Mouse (Mus musculus): ENCODE data around the gene Uso1. TPM values are rescaled to one million over a fixed set of nuclear protein-coding genes. Genes with fewer than 3 reads are reported as not detected.

Gene Uso1
- total and polyA plus RNA-seq, 3 experiments = 12.3 to 45.4 (median 39.0) TPM

- H3K79me2 ChIP-seq (replicated peaks; ENCODE audit: control insufficient read depth, insufficient read depth, low read length) = no peaks in the 10 kb centered on the region
- H3K36me3 ChIP-seq (ENCODE audit: control insufficient read depth, insufficient read depth, low read length) = no peaks in the 10 kb centered on the region
- H3K4me3 ChIP-seq = no peak within 1 kb of the TSS
- H3K27me3 ChIP-seq (ENCODE audit: control insufficient read depth, insufficient read depth, low read length) = no peaks in the 10 kb centered on the region
- intact Hi-C loops (cut with DNase I) = no loop called here
- H3K27ac ChIP-seq = no peak within 1 kb of the TSS
- DNase-seq = no peak
- no peak within 1 kb of the TSS for H3K9ac ChIP-seq (ENCODE audit: low read depth, low read length)
- H3K4me1 ChIP-seq (ENCODE audit: control insufficient read depth, insufficient read depth, low read length) = peaks cover 2% of the 10 kb centered on the region
- TF ChIP-seq CTCF (IDR thresholded peaks at IDR 0.05) (no peak), EP300 (IDR thresholded peaks at IDR 0.05; ENCODE audit: insufficient read depth, low read depth, low read length) (no peak), POLR2A (IDR thresholded peaks at IDR 0.05; ENCODE audit: insufficient read depth, low read depth, low read length) (no peak)
- 89% methylated on average over 4 of the region's 4 CpGs for WGBS
These were observed 77.6 kb downstream of the Uso1 start, which contains the start of gene U90926 for GRCm38 (mm10) chr5:92215308-92215707. Gene U90926, minus strand, starts transcription at chr5:92215408.

- intact Hi-C loops (cut with DNase I) = no loop called here
- DNase-seq = no peak
- Histone ChIP-seq H3K36me3 (ENCODE audit: control insufficient read depth, insufficient read depth, low read length) (no peaks in the 10 kb centered on the region), H3K27me3 (ENCODE audit: control insufficient read depth, insufficient read depth, low read length) (no peaks in the 10 kb centered on the region), H3K9ac (ENCODE audit: low read depth, low read length) (no peak overlapping the region), H3K4me3 (no peak overlapping the region), H3K79me2 (replicated peaks; ENCODE audit: control insufficient read depth, insufficient read depth, low read length) (no peaks in the 10 kb centered on the region), H3K4me1 (ENCODE audit: control insufficient read depth, insufficient read depth, low read length) (peaks cover 2% of the 10 kb centered on the region), H3K27ac (no peak overlapping the region)
- TF ChIP-seq EP300 (IDR thresholded peaks at IDR 0.05; ENCODE audit: insufficient read depth, low read depth, low read length) (no peak), CTCF (IDR thresholded peaks at IDR 0.05) (no peak), POLR2A (IDR thresholded peaks at IDR 0.05; ENCODE audit: insufficient read depth, low read depth, low read length) (no peak)
- WGBS = 63% methylated on average over 17 of the region's 17 CpGs
These were observed 81.4 kb downstream of the Uso1 start for GRCm38 (mm10) chr5:92218915-92219793.

GRCm38 (mm10) chr5:92219826-92220225 is 82.1 kb downstream of the Uso1 start:
- no peak for TF ChIP-seq POLR2A (IDR thresholded peaks at IDR 0.05; ENCODE audit: insufficient read depth, low read depth, low read length)
- no peak for TF ChIP-seq EP300 (IDR thresholded peaks at IDR 0.05; ENCODE audit: insufficient read depth, low read depth, low read length)
- no peak for TF ChIP-seq CTCF (IDR thresholded peaks at IDR 0.05)
- H3K9ac ChIP-seq (ENCODE audit: low read depth, low read length) = no peak overlapping the region
- 40% methylated on average over 6 of the region's 6 CpGs for WGBS
- DNase-seq = no peak
- intact Hi-C loops (cut with DNase I) = no loop called here
- no peak overlapping the region for H3K4me3 ChIP-seq
- peaks cover 2% of the 10 kb centered on the region for H3K4me1 ChIP-seq (ENCODE audit: control insufficient read depth, insufficient read depth, low read length)
- no peaks in the 10 kb centered on the region for H3K27me3 ChIP-seq (ENCODE audit: control insufficient read depth, insufficient read depth, low read length)
- H3K27ac ChIP-seq = no peak overlapping the region
- H3K36me3 ChIP-seq (ENCODE audit: control insufficient read depth, insufficient read depth, low read length) = no peaks in the 10 kb centered on the region
- H3K79me2 ChIP-seq (replicated peaks; ENCODE audit: control insufficient read depth, insufficient read depth, low read length) = no peaks in the 10 kb centered on the region

- Histone ChIP-seq H3K27me3 (ENCODE audit: control insufficient read depth, insufficient read depth, low read length) (no peaks in the 10 kb centered on the region), H3K79me2 (replicated peaks; ENCODE audit: control insufficient read depth, insufficient read depth, low read length) (no peaks in the 10 kb centered on the region), H3K27ac (no peak overlapping the region), H3K4me1 (ENCODE audit: control insufficient read depth, insufficient read depth, low read length) (peaks cover 2% of the 10 kb centered on the region), H3K9ac (ENCODE audit: low read depth, low read length) (no peak overlapping the region), H3K4me3 (no peak overlapping the region), H3K36me3 (ENCODE audit: control insufficient read depth, insufficient read depth, low read length) (no peaks in the 10 kb centered on the region)
- 83% methylated on average over 8 of the region's 8 CpGs for WGBS
- TF ChIP-seq POLR2A (IDR thresholded peaks at IDR 0.05; ENCODE audit: insufficient read depth, low read depth, low read length) (no peak), CTCF (IDR thresholded peaks at IDR 0.05) (no peak), EP300 (IDR thresholded peaks at IDR 0.05; ENCODE audit: insufficient read depth, low read depth, low read length) (no peak)
- intact Hi-C loops (cut with DNase I) = no loop called here
- DNase-seq = peak in 1 of 2 experiments; percentile 10
These were observed 82.7 kb downstream of the Uso1 start for GRCm38 (mm10) chr5:92220287-92220902.

GRCm38 (mm10) chr5:92227782-92228181 is 90.0 kb downstream of the Uso1 start:
- DNase-seq = peak in 1 of 2 experiments; percentile 15

More at GRCm38 (mm10) chr5:92227782-92228181, 90.0 kb downstream of the Uso1 start:
- Histone ChIP-seq H3K36me3 (ENCODE audit: control insufficient read depth, insufficient read depth, low read length) (no peaks in the 10 kb centered on the region), H3K27me3 (ENCODE audit: control insufficient read depth, insufficient read depth, low read length) (no peaks in the 10 kb centered on the region; the same call in 1 of the 2 replicates), H3K27ac (no peak overlapping the region), H3K79me2 (replicated peaks; ENCODE audit: control insufficient read depth, insufficient read depth, low read length) (no peaks in the 10 kb centered on the region), H3K9ac (ENCODE audit: low read depth, low read length) (no peak overlapping the region), H3K4me3 (no peak overlapping the region), H3K4me1 (ENCODE audit: control insufficient read depth, insufficient read depth, low read length) (no peaks in the 10 kb centered on the region)
- intact Hi-C loops (cut with DNase I) = no loop called here
- WGBS = 56% methylated on average over 7 of the region's 7 CpGs
- no peak for TF ChIP-seq POLR2A (IDR thresholded peaks at IDR 0.05; ENCODE audit: insufficient read depth, low read depth, low read length)
- TF ChIP-seq EP300 (IDR thresholded peaks at IDR 0.05; ENCODE audit: insufficient read depth, low read depth, low read length) = no peak
- no peak for TF ChIP-seq CTCF (IDR thresholded peaks at IDR 0.05)

Measured in heart, adult 2 months (tissue).